Mouse (Mus musculus): ENCODE data around the gene Olfr323.

Olfr323 gene

GRCm38 (mm10) chr11:58630401-58630800 is at the start of gene Olfr323:
TSS of gene Olfr323 (minus strand) at chr11:58630501.
- in situ Hi-C loops (cut with MboI; ENCODE audit: low sequenced_read_pairs) = loop anchor here (25.0 kb wide), 1 partner anchor 393 kb away; no protein-coding TSS in a partner anchor

- in situ Hi-C loops (cut with MboI; ENCODE audit: low sequenced_read_pairs) = no loop called here
Observed at GRCm38 (mm10) chr11:58671825-58672224, 41.5 kb upstream of the Olfr323 start.

- in situ Hi-C loops (cut with MboI; ENCODE audit: low sequenced_read_pairs) = no loop called here
Observed at GRCm38 (mm10) chr11:58669252-58669651, 39.0 kb upstream of the Olfr323 start.

- in situ Hi-C loops (cut with MboI; ENCODE audit: low sequenced_read_pairs) = no loop called here
Observed at GRCm38 (mm10) chr11:58658596-58658995, 28.3 kb upstream of the Olfr323 start, which contains the start of gene Olfr322. TSS of gene Olfr322 (plus strand) at chr11:58658782.

GRCm38 (mm10) chr11:58655151-58655550 is 24.9 kb upstream of the Olfr323 start:
- in situ Hi-C loops (cut with MboI; ENCODE audit: low sequenced_read_pairs) = no loop called here

- in situ Hi-C loops (cut with MboI; ENCODE audit: low sequenced_read_pairs) = loop anchor here (25.0 kb wide), 1 partner anchor 406 kb away; no protein-coding TSS in a partner anchor
Observed at GRCm38 (mm10) chr11:58643350-58643749, 13.0 kb upstream of the Olfr323 start.

GRCm38 (mm10) chr11:58641638-58642358 is 11.5 kb upstream of the Olfr323 start:
- in situ Hi-C loops (cut with MboI; ENCODE audit: low sequenced_read_pairs) = loop anchor here (25.0 kb wide), 1 partner anchor 404 kb away; no protein-coding TSS in a partner anchor

GRCm38 (mm10) chr11:58641057-58641456 is 10.8 kb upstream of the Olfr323 start:
- in situ Hi-C loops (cut with MboI; ENCODE audit: low sequenced_read_pairs) = loop anchor here (25.0 kb wide), 1 partner anchor 404 kb away; no protein-coding TSS in a partner anchor

- in situ Hi-C loops (cut with MboI; ENCODE audit: low sequenced_read_pairs) = loop anchor here (25.0 kb wide), 1 partner anchor 403 kb away; no protein-coding TSS in a partner anchor
Observed at GRCm38 (mm10) chr11:58640272-58640867, 10.1 kb upstream of the Olfr323 start, which contains the start of gene Trim58. TSS of gene Trim58 (plus strand) at chr11:58640465.

GRCm38 (mm10) chr11:58638176-58638701 is 7.9 kb upstream of the Olfr323 start:
- in situ Hi-C loops (cut with MboI; ENCODE audit: low sequenced_read_pairs) = loop anchor here (25.0 kb wide), 1 partner anchor 401 kb away; no protein-coding TSS in a partner anchor

- in situ Hi-C loops (cut with MboI; ENCODE audit: low sequenced_read_pairs) = loop anchor here (25.0 kb wide), 1 partner anchor 399 kb away; no protein-coding TSS in a partner anchor
Observed at GRCm38 (mm10) chr11:58636376-58636977, 6.2 kb upstream of the Olfr323 start.

GRCm38 (mm10) chr11:58634878-58635277 is 4.6 kb upstream of the Olfr323 start:
- in situ Hi-C loops (cut with MboI; ENCODE audit: low sequenced_read_pairs) = loop anchor here (25.0 kb wide), 1 partner anchor 398 kb away; no protein-coding TSS in a partner anchor

GRCm38 (mm10) chr11:58626146-58626545 is 4.2 kb downstream of the Olfr323 start:
- in situ Hi-C loops (cut with MboI; ENCODE audit: low sequenced_read_pairs) = loop anchor here (25.0 kb wide), 1 partner anchor 389 kb away; no protein-coding TSS in a partner anchor

GRCm38 (mm10) chr11:58618793-58619192 is 11.5 kb downstream of the Olfr323 start:
- in situ Hi-C loops (cut with MboI; ENCODE audit: low sequenced_read_pairs) = no loop called here

GRCm38 (mm10) chr11:58618369-58618768 is 11.9 kb downstream of the Olfr323 start:
- in situ Hi-C loops (cut with MboI; ENCODE audit: low sequenced_read_pairs) = no loop called here

GRCm38 (mm10) chr11:58615975-58616374 is 14.3 kb downstream of the Olfr323 start, which contains the start of gene 2210407C18Rik:
TSS of gene 2210407C18Rik (minus strand) at chr11:58616075.
- in situ Hi-C loops (cut with MboI; ENCODE audit: low sequenced_read_pairs) = no loop called here

GRCm38 (mm10) chr11:58614526-58614925 is 15.8 kb downstream of the Olfr323 start:
- in situ Hi-C loops (cut with MboI; ENCODE audit: low sequenced_read_pairs) = no loop called here

GRCm38 (mm10) chr11:58613359-58613758 is 16.9 kb downstream of the Olfr323 start:
- in situ Hi-C loops (cut with MboI; ENCODE audit: low sequenced_read_pairs) = no loop called here

- in situ Hi-C loops (cut with MboI; ENCODE audit: low sequenced_read_pairs) = no loop called here
Observed at GRCm38 (mm10) chr11:58607030-58607429, 23.3 kb downstream of the Olfr323 start.

GRCm38 (mm10) chr11:58606177-58606919 is 24.0 kb downstream of the Olfr323 start:
- in situ Hi-C loops (cut with MboI; ENCODE audit: low sequenced_read_pairs) = no loop called here
